Mouse (Mus musculus): Measurements from ENCODE around the gene Skil.

- TF ChIP-seq POLR2A (IDR thresholded peaks at IDR 0.05; ENCODE audit: extremely low read depth, insufficient read depth, low read length), result no peak
- no peak for TF ChIP-seq CTCF (IDR thresholded peaks at IDR 0.05; ENCODE audit: extremely low read depth, insufficient read depth, low read length)
These were observed 5.8 kb upstream of the Skil start for GRCm38 (mm10) chr3:31088789-31089775.
